Mouse (Mus musculus): Measurements from ENCODE around the gene Mt4. TPM values are rescaled to one million over a fixed set of nuclear protein-coding genes. Genes with fewer than 3 reads are reported as not detected.
A peak's percentile ranks its signal among the peaks of the same experiment; 100 is the strongest.

Gene Mt4
- polyA plus RNA-seq, 1 experiment: not detected

DNA sequence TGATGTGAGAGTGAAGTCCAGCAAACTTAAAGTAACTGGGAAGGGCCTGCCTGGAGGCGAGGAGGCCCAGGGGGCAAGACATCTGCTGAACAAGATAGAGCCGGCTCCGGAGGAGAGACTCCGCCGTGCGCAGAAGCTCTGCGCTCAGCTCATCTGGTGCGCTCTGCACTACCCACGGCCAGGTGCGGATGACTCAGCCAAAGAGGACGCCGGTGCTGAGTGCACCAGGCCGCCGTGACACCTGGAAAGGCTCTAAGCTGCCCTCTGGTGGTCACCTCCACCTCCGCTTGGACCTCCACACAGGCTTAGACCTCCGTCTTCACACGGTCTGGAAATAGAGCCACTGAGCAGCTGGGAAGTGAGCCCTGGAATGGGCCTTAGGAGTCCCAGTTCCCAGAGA is 49.5 kb downstream of the Mt4 start:
- H3K27ac ChIP-seq (ENCODE audit: control insufficient read depth, insufficient read depth, low read depth, low read length): peak overlapping the region; percentile 33; the same call in 1 of the 2 replicates
- H3K27me3 ChIP-seq (ENCODE audit: control insufficient read depth, insufficient read depth, low read length): no peaks in the 10 kb centered on the region; the same call in 1 of the 2 replicates
- peaks cover 18% of the 10 kb centered on the region for H3K4me1 ChIP-seq (ENCODE audit: control insufficient read depth, insufficient read depth, low read length)
- no peaks in the 10 kb centered on the region for H3K36me3 ChIP-seq (ENCODE audit: control insufficient read depth, insufficient read depth, low read length)
- H3K4me3 ChIP-seq (ENCODE audit: control insufficient read depth, low read depth, low read length): no peak overlapping the region
- peak; percentile 33; the same call in 1 of the 2 replicates for TF ChIP-seq POLR2A (IDR thresholded peaks at IDR 0.05; ENCODE audit: control insufficient read depth, low read depth, low read length)
- TF ChIP-seq CTCF (IDR thresholded peaks at IDR 0.05; ENCODE audit: control insufficient read depth, insufficient read depth, insufficient replicate concordance, low read depth, low read length): peak; percentile 57; the same call in 1 of the 2 replicates

DNA sequence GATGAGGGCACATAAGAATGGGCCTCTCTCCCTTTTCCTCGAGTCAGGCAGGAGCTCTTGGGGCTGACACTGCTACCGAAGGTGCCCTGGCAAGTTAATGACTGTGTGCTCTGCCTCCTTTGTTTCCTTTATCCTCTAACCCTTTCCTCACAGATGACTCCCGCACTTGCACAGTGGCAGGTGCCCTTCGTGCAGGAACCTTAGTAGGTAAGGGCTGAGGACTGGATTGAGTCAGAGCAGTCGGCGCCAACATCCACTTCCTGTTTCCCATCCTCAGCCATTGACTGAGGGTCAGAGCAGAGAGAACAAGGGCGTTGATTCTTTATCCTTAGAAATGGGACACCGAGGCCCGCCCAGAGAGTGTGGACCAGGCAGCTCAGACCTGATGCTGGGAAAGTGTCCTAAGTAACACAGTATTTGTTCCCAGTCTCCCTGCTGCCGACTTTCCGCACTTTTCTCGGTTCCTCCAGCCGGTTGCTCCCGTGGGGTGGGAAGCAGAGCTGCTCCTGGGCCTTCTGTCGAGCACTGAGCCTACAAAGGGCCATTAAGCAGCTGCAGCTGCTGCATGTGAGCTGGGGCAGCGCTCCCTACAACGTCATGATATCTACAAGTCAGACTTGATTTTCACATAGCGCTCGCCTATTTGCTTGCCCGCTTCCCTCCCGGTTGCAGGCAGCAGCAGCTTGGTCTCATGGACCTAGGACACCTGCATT is 50.4 kb downstream of the Mt4 start:
- Histone ChIP-seq H3K4me3 (ENCODE audit: control insufficient read depth, low read depth, low read length) (no peak overlapping the region), H3K27me3 (ENCODE audit: control insufficient read depth, insufficient read depth, low read length) (no peaks in the 10 kb centered on the region; the same call in 1 of the 2 replicates), H3K4me1 (ENCODE audit: control insufficient read depth, insufficient read depth, low read length) (peaks cover 17% of the 10 kb centered on the region), H3K36me3 (ENCODE audit: control insufficient read depth, insufficient read depth, low read length) (no peaks in the 10 kb centered on the region), H3K27ac (ENCODE audit: control insufficient read depth, insufficient read depth, low read depth, low read length) (no peak overlapping the region)
- TF ChIP-seq POLR2A (IDR thresholded peaks at IDR 0.05; ENCODE audit: control insufficient read depth, low read depth, low read length) (no peak), CTCF (IDR thresholded peaks at IDR 0.05; ENCODE audit: control insufficient read depth, insufficient read depth, insufficient replicate concordance, low read depth, low read length) (no peak)

Other genes starting within 250 kb of the Mt4 start
- gene Amfr, start 124.4 kb upstream of the Mt4 start, polyA plus RNA-seq (2012; rRNA removed): 78.7 and 82.2 TPM in 2 replicates
- 35.1 and 53.0 TPM in 2 replicates for gene Nudt21, start 100.2 kb upstream of the Mt4 start, polyA plus RNA-seq (2012; rRNA removed)
- gene Ogfod1, start 100.0 kb upstream of the Mt4 start, polyA plus RNA-seq (2012; rRNA removed): 5.3 and 8.3 TPM in 2 replicates
- gene Bbs2, start 38.3 kb upstream of the Mt4 start, polyA plus RNA-seq (2012; rRNA removed): 38.0 and 39.9 TPM in 2 replicates
- gene Mt3, start 15.4 kb downstream of the Mt4 start, polyA plus RNA-seq (2012; rRNA removed): 6.3 and 9.4 TPM in 2 replicates
- gene Mt2, start 35.5 kb downstream of the Mt4 start, polyA plus RNA-seq (2012; rRNA removed): 232 and 277 TPM in 2 replicates
- 1,753 and 1,911 TPM in 2 replicates for gene Mt1, start 41.9 kb downstream of the Mt4 start, polyA plus RNA-seq (2012; rRNA removed)
- gene Nup93, start 77.4 kb downstream of the Mt4 start, polyA plus RNA-seq (2012; rRNA removed): 24.9 and 27.1 TPM in 2 replicates
- 0.99 and 1.4 TPM in 2 replicates for gene Slc12a3, start 192.0 kb downstream of the Mt4 start, polyA plus RNA-seq (2012; rRNA removed)
- 227 and 245 TPM in 2 replicates for gene Herpud1, start 249.2 kb downstream of the Mt4 start, polyA plus RNA-seq (2012; rRNA removed)

Data from testis, adult 2 months (tissue).